Mouse (Mus musculus) frontal cortex, adult (tissue): ENCODE data around the gene Flrt1.
A peak's percentile ranks its signal among the peaks of the same experiment; 100 is the strongest.

Experiments
- ATAC-seq: cut with Nextera tagmentation; 2 replicates; pipeline ENCODE4 v1.9.2; 2017; ENCODE audit warnings: mild to moderate bottlenecking, moderate library complexity, mixed read lengths; ENCODE audit not compliant: low TSS enrichment

Gene Flrt1

DNA sequence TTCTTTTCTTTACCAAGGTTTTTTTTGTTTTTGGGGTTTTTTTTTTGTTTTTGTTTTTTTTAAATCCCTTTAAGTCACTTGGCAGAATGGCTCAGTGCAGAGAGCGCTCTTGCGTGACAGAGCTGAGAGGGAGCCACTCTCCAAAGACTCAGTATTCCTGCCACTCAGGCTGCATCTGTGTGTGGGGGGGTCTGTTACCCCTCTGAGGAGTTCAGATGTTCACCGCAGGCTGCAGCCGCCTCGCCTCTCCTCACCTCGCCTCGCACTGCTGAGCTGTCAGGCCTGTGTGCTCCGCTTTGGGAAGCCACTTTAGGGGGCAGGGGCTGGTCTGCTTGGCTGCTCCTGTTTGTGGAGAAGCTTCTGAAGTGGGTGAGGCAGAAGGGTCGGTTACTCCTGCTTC is at the start of gene Flrt1:
TSS of gene Flrt1 (minus strand) at position 186 of the 400 bp plus-strand sequence.
- ATAC-seq, result no peak

DNA sequence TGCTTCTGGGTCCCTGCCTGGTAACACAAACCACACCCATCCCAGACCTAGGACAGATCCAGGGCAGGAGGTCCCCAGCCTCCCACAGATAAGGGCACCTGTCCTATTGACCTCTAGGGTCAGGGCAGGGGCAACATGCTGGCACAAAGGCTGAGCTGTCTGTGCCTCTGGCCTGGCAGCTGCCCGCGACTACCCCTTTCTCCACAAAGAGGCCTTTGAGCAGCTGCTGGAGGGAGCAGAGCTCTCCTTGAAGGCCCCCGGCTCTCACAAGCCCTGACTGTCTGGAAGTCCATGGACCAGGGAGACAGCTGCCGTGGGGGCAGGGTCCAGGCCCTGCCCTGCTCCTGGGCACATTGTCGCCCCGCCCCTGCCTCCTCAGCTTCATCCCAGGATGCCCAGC is 49.7 kb upstream of the Flrt1 start:
- ATAC-seq, result no peak

DNA sequence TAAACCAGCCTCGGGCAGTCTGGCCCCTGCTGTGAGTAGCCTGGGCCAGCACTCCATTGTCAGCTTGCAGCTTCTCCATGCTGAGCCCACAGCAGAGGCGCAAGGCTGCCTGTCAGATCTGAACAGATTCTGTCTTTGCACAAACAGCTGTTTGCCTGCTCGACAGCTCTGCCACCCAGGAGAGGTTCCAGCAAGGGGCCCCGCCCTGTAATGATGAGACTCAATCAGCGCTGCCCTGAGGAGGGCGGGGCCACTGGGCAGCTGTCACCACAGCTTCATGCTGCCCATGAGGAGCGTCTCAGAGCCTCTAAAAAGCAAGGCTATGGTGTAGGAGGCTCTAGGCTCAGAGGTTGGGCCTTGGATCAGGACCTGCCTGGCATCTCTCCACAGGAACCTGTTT is 47.7 kb upstream of the Flrt1 start:
- peak; percentile 11; the same call in 1 of the 2 replicates for ATAC-seq

DNA sequence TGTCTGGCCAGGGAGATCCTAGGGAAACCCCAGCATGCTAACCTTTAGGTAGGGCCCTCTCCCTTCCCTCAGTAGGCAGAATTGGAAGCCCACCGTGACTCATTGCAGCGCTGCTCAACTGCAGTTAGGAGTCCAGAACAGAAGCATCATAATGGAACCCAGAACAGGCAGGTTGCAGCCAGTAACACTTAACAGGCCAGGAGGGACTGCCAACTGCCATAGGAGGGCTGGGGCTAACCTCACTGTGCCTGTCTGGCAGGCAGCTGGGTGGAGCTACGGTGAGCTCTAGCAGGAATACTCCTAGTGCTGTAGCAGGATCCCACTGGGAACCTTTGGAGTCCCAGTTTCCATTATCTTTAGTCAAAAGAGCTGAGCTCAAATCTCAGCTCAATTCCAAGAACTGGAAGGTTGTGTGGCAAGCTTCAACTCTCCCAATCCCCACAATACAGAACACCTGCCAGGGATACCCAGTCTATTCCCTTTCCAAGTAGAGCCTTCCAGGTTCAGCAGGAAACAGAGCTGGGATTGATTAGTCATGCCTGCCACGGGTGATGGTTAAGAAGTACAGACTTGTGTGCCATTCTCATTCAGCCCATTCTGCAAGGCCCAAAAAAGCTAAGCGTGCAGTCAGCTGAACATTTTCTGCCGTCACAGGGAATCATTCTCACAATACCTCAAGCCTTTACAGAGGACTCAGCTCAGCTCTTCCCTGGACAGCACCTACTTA is 46.6 kb upstream of the Flrt1 start:
- no peak for ATAC-seq

DNA sequence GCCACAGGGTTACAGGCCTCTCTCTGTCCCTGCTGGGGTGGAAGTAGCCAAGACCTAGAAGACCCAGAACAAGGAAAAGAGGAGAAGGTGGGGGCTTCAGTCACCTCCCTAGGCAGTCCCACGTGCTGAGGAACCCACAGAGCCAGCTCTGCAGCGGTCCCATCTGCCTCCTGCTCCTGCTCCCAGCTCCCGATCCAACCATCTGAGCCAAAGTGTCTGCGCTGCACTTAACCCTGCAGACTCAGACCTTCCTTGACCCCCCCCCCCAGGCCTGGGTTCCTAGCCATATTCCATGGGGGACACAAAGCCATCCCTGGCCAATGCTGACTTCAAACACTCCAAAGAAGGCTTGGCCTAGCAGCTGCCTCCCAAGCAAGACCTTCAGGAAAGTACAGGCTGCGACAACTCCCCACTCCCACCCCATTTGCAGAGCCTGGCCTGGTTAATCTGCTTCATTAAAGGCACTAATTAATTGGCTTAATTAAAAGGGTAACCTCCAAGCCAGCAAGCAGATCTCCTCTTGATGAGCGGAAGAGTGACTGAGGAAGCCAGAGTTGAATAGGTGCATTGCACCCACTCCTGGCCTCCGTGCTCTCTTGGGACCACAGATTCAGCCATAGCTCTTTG is 45.9 kb upstream of the Flrt1 start:
- no peak for ATAC-seq

DNA sequence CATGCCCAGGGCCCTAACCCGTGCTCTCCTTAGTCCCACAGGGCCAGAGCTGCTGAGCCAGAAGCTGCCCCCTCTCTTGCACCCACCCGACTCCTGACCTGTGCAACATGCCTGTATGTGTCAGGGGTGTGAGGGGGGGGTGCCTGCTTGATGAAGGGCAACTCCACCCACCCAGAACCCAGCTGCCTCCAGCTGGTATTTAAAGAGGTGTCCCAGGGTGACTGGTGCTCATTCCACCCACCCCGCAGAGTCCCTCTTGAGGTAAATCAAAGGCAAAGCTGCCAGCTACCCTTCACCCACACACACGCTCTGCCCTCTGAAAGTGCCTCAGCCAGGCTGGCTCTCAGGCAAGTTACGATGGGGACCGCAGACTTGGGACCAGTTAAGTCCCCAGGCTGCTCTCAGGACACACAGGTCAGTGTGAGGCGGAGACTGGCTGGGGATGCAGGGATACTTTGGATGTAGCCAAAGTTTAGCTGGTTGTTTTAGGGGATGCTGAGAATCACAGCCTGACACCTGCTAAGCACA is 43.7 kb upstream of the Flrt1 start:
- no peak for ATAC-seq

DNA sequence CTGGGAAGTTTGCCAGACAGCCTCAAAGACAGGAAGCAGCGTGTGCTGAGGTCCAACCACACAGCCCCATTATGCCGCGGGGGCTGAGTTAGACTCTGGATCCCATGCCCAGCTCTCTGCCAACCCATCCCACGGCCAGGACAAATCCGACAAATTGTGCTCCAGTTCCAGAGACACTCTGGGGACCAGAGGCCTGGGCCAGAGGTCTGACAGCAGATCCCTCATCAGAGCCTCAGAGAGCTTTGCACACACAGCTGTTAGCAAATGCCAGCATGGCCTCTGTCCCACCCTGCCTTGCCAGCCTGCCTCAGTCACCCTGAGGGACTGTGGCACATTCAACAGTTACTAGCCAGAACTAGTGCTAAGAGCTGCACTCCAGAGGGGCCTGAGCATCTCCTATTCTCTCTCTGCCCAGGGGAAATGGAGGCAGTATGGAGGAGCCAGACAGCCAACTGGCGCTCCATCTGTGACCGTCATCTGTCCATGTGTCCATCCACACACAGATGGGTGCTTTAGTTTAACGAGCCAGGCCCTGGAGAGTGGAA is 43.1 kb upstream of the Flrt1 start:
- ATAC-seq, result peak; percentile 28; the same call in 1 of the 2 replicates

DNA sequence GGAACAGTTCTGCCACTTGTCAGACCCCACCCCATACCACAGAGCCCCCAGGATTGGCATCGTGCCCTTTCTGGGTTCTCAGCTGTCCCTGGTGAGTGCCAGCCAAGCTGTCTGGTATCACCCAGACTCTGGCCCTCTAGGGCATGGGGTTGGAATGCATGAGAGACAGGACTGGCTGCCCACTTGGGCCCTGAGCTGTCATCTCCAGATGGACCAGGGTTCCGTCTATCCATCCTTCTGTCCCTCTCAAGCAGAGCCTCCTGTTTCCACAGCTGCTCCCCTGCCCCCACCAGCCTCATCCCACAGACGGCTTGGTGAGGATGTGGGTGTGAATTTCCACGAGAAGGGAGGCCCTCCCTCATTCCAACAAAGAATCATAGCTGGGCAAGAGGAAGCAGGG is 42.6 kb upstream of the Flrt1 start:
- peak; percentile 17; the same call in 1 of the 2 replicates for ATAC-seq

DNA sequence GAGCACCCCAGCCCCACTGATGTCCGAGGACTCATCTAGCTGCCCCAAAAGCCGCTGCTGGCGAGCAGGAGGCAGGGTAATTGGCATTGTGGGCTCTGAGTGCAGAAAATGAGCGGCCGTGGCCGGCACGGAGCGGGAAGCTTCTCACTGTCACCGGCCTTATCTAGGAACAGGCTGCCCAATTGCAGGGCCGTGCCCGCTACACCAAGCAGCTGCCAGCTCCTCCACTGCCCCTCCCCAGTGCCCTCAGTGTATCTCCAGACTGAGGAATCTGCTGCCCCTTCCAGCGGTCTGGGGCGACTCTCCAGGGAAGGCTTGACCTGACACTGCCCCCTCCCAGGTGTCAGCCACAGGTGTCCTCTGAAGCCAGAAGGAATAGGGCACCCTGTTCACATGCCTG is 40.8 kb upstream of the Flrt1 start:
- ATAC-seq, result no peak

DNA sequence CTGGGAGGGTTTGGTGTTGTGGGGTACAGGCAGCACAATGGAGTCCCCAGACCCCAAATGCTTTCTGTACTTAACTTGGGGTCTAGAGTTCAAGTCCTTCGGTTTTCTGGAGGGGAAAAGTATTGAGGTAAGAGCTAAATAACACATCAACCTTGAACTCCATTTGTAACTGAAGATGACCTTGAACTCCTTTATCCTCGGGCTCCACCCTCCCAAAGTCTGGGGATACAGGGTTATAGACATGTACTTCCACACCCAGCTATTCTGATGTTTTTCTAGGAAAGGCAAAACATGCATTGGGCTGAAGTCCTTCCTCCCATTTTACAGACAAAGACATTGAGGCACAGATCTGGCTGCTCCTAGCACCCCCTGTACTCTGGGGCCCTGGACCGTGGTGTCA is 38.9 kb upstream of the Flrt1 start:
- ATAC-seq, result no peak

DNA sequence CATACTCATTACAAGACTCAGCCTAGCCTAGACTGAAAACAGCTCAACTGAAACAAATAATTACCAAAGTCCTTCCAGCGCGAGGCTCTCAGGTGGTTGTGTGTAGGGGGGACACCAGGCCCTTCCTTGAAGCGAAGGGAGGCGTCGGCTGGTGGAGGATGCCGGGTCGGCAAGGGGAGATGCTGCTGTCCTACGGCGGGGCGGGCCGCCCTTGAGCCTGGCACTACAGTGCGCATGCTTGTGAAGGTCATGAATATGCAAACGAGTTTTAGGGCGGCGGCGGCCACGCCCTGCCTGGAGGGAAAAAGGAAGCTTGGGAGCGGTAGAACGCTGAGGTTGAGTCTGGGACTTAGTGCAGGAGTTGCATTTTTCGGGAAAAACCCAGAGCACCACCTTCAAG is 38.3 kb upstream of the Flrt1 start:
- ATAC-seq, result peak; percentile 21; the same call in 1 of the 2 replicates

DNA sequence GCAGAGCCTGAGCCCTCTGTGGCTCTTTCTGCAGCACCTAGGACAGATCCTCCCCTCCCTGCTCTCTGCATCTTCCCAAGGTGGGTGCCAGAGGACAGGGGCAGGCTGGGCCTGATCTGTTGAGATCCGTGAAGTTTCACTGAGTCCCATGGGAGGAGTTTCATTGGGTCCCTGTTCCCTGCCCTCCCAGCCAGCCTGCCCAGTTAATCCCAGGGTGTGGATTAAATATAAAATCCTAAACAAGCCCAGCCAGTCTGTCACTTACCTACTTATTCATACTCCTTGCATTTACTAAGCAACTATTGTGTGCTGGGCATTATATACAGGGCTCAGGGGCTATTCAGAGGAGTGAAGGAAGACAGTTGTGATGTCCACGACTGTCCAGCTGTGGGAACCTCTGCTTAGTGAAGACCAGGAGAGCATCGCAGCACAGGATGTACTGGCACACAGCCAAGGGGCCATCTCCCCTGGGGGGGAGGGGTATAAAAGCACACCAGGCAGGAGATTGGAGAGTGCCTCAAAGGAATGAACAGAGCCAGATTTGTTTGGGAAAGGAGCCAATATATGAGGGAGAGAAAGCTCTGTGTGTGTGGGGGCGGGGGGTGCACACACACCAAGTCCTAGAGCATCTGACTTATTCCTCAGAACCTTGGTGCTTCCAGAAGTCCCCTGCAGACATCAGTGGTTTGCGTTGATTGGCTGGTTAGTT is 36.8 kb upstream of the Flrt1 start:
- ATAC-seq, result no peak

DNA sequence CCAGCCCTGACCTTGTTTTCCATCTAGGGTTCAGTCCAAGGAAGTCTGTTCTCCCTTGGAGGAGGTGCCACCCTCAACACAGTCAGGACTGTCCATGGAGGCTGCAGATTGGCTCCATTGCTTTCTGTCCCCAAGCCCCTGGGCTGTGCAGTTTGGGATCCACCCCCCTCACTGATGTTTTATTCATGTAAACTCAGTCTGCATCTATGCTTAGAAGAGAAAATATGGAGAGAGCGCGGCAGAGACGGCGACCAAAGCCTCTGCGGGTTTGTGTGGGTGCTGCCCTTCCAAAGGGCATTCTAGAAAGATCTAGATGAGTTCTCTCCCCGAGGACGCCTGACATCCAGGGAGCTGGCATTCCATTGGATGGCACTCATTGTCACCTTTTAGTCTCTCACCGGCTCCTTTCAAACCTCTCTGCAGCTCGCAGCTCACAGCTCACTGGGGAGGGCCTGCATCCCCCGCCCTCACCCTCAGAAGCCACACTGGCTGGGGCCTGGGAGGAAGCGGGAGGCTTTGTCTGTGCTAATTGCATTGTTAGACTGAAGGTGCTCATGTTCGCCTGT is 35.4 kb upstream of the Flrt1 start:
- peak; percentile 59 for ATAC-seq

DNA sequence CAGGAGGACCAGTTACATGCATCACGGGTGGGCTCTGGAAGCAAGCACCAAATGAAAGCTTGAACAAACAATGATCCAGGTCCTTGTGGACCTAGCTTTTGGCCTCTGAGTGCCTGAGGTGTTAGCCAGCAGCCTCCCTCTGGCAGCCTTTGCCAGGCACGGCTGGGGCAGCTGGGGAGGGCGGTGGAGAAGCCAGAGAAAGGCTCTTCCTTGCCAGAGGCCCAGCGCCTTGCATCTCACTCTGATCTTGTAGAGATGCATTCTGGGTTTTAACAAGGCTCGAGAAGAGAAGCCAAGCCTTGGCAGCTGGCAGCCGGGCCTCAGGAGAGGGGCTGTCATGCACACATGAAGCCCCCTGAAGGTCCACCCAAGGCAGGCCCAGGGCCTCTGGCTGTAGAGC is 34.8 kb upstream of the Flrt1 start:
- no peak for ATAC-seq

DNA sequence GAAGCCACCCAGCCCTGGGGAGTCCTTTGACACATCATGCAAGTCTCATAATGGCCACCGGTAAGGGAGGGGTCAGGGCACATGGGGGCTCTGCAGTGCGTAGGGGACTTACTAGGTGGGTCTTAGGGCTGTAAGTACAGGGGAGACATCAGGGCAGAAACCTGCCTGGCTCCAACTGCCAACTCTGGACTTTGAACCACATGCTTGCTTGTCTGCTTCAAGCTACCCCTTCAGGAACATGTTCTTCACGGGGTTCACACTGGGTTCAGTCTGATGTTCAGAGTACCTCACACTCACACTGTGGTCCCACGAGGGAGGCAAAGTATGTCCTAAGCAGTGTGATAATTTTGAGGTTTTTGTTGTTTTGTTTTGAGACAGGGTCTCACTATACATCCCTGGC is 33.8 kb upstream of the Flrt1 start:
- ATAC-seq, result no peak

DNA sequence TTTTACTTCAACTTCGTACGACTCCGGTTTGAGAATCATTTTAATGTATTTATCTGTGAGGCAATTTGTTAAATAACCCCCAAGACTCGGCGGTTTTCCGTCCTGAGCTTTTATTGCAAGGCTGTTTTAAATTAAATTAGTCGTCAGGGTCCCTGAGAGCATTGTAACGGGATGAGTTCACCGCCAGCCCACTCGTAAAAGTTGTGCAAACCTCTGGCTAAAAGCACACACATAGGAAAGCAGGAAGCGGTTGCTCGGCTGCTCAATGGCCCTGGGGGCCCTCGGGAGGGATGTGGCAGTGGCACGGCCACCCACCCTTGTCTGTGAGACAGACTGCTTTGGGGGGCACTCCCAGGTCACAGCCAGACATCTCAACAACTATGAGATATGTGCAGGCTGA is 32.8 kb upstream of the Flrt1 start:
- no peak for ATAC-seq

DNA sequence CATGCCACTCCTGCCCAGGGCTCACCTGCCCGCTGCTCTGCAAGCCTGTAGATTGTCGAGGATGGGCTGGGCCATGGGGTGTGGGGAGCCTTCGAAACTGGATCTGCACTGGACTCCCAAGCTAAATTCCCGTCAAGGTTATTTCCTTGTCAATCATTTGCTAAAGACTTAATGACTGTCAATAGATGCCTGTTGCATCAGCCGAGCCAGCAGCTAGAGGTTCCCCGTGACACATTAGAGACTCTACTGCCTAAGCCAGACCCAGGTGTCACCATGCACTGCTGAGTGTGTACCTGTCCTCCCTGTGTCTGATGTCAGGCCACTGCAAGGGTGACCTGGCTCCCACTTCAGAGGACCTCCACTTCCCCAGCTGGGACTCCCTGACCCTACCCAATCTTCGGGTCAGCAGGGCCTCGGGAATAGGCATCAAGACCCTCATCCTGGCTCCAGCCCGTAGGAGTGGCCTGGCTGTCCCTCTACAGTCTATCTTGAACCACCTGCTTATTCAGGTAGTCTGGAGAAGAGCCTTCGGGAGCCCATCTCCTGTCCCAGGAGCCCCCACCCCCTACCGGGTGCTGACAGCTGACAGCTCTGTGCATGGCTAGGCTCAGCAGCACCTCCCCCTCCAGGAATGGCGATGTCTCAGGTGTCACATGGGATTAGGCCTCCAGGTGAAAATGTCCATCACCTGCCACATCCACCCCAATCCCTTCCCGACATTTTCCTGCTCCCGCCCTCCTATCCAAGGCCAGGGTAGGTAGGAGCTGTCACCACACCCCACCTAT is 31.4 kb upstream of the Flrt1 start:
- ATAC-seq, result no peak

DNA sequence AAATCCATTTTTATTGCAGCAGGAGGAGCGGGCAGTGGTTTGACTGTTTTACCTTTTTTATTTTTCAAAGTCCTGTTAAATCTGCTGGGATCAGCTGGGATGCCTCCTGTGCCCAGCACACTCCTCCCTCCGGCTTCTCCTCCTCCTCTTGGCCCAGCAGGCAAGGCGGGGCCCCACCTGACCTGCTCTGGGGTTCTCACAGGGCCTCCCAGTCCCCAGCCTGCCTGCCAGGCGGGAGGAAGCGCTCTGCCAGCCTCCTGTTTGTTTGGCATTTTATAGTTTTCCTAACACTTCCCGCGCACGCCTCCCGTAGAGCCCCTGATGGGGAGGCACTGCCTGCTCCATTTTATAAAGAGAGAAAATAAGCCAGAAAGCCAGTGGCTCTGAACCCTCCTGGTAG is 30.5 kb upstream of the Flrt1 start:
- no peak for ATAC-seq

DNA sequence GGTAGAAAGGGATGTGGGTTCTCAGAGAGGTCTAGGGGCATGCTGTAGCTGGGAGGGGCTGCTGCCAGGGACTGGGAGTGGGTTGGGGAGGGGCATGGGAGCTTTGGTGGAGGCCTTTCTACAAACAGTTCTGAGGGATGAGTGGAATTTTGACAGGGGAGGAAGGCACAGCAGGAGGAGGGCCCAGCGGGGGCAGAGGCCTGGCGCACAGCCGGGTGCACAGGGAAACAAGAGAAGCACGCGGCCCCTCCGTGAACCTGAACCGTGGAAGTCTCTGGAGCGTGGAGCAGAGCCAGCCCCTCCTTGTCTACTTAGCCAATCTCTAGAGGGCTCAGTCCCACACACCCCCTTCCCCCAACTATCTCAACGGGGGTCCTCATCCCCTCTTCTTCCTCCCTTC is 30.0 kb upstream of the Flrt1 start:
- ATAC-seq, result no peak

DNA sequence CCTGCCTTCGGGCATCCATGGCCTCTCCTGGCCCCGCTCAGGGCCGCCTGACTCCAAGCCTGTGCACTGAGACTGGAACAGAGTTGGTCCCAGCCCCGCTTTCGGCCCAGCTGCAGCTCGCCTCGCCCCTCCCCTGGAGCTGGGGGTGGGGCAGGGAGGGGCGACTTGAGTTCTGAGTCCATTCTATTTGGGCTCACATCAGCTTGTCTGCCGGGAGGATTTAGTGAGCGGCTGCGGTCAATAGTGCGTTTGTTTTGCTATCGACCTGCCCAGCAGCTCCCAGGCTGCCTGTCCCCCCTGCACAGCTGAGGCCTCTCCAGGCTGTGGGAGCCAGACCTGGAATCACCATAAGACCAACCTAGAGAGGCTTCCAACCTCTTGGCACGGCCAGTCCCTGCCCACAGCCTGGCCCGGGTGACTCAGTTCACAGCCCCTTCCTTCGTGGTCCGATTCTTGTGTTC is 29.1 kb upstream of the Flrt1 start:
- ATAC-seq, result 0 out of 2 replicates have a peak, but pooled peaks have one; percentile 24

DNA sequence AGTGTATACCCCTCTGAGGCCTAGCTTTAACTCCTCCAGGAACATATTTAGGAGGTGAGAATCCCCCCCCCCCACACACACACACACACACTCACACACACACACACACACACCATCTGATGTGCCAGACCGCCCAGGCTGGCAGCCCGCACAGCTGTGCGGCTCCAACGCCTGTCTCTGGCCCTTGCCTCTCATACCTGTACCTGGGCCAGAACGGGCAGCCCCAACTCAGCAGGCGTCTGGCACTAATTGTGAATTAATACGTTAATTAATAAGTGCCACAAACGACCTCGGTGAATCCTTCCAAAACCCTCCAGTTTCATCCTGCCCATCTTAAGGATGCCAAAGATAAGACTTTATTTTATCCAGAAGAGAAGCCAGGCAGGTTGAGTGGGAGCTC is 27.9 kb upstream of the Flrt1 start:
- ATAC-seq, result no peak
